Mouse (Mus musculus): Measurements from ENCODE around the gene Tmprss15. TPM values are rescaled to one million over a fixed set of nuclear protein-coding genes. Genes with fewer than 3 reads are reported as not detected.

Tmprss15 gene
- polyA plus RNA-seq, 1 experiment from 2014 or later, result not detected

Other genes starting within 250 kb of the Tmprss15 start
- 8.4 and 11.1 TPM in 2 replicates for gene Chodl, start 160.1 kb downstream of the Tmprss15 start, polyA plus RNA-seq (2016; fragmentation: Nextera tagmentation; extraction: Ambion mirVana)